Comparison of ENCODE assay signal across 8 mouse cellular contexts in the genomic region with DNA sequence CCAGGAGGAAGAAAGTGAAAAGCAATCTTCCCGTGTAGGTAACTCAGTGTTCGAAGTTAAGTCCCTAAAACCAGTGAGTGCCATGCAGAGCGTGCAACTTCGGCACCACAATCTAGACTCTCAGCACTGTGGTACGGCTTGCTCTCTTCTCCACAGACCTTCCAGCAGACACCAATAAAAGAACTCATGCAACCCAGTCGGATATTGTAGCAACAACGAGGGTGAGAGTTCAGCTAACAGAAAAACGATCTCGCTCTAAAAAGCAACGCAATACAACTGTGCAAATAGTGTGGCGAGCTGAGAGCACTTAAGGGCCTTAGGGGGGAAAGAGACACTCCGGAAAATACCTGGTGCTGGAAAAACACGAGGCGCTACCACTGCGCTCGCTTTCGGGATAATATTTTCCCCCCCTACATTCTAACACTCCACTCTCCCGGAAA. TPM values are rescaled to one million over a fixed set of nuclear protein-coding genes. Genes with fewer than 3 reads are reported as not detected.
DNase-seq lines count a peak whose midpoint lies in the region; ATAC-seq lines count a peak whose summit lies in the region.

No protein-coding gene starts in this region.

- H3K36me3 ChIP-seq in kidney, embryonic 16.5 days (ENCODE audit: insufficient read depth, low read length) = no peaks in the 10 kb centered on the region
- no peaks in the 10 kb centered on the region for H3K36me3 ChIP-seq in forebrain, embryonic 13.5 days (ENCODE audit: poor library complexity, severe bottlenecking)
- no peaks in the 10 kb centered on the region for H3K36me3 ChIP-seq in limb, embryonic 13.5 days
- no peaks in the 10 kb centered on the region for H3K36me3 ChIP-seq in midbrain, embryonic 14.5 days (ENCODE audit: control insufficient read depth, insufficient read depth, low read length)

- H3K4me3 ChIP-seq in kidney, embryonic 16.5 days (ENCODE audit: low read length) = peak overlapping the region; percentile 92
- peak overlapping the region; percentile 89 for H3K4me3 ChIP-seq in forebrain, embryonic 13.5 days
- peak overlapping the region; percentile 97 for H3K4me3 ChIP-seq in limb, embryonic 13.5 days
- H3K4me3 ChIP-seq in midbrain, embryonic 14.5 days (replicated peaks; ENCODE audit: low read depth, low read length) = peak overlapping the region; percentile 93

- H3K27me3 ChIP-seq in kidney, embryonic 16.5 days (ENCODE audit: insufficient read depth, low read length) = no peaks in the 10 kb centered on the region
- H3K27me3 ChIP-seq in forebrain, embryonic 13.5 days = no peaks in the 10 kb centered on the region
- no peaks in the 10 kb centered on the region for H3K27me3 ChIP-seq in limb, embryonic 13.5 days
- no peaks in the 10 kb centered on the region for H3K27me3 ChIP-seq in midbrain, embryonic 14.5 days (ENCODE audit: control insufficient read depth, insufficient read depth, low read length)

- H3K4me1 ChIP-seq in kidney, embryonic 16.5 days (ENCODE audit: insufficient read depth, low read length) = peaks cover 34% of the 10 kb centered on the region
- peaks cover 34% of the 10 kb centered on the region for H3K4me1 ChIP-seq in forebrain, embryonic 13.5 days
- H3K4me1 ChIP-seq in limb, embryonic 13.5 days = peaks cover 42% of the 10 kb centered on the region
- H3K4me1 ChIP-seq in midbrain, embryonic 14.5 days (ENCODE audit: control insufficient read depth, insufficient read depth, low read length) = peaks cover 30% of the 10 kb centered on the region

- peak overlapping the region; percentile 98 for H3K27ac ChIP-seq in kidney, embryonic 16.5 days (ENCODE audit: low read length)
- H3K27ac ChIP-seq in forebrain, embryonic 13.5 days = peak overlapping the region; percentile 96
- H3K27ac ChIP-seq in limb, embryonic 13.5 days = peak overlapping the region; percentile 96
- peak overlapping the region; percentile 98 for H3K27ac ChIP-seq in midbrain, embryonic 14.5 days (replicated peaks; ENCODE audit: low read depth, low read length)

- no peaks in the 10 kb centered on the region for H3K9me3 ChIP-seq in kidney, embryonic 16.5 days (ENCODE audit: low read length)
- H3K9me3 ChIP-seq in forebrain, embryonic 13.5 days (replicated peaks) = no peaks in the 10 kb centered on the region
- no peaks in the 10 kb centered on the region for H3K9me3 ChIP-seq in limb, embryonic 13.5 days
- no peaks in the 10 kb centered on the region for H3K9me3 ChIP-seq in midbrain, embryonic 14.5 days (ENCODE audit: control insufficient read depth, low read length)

- H3K4me2 ChIP-seq in kidney, embryonic 16.5 days (replicated peaks; ENCODE audit: low read depth, low read length) = peak overlapping the region; percentile 64
- H3K4me2 ChIP-seq in forebrain, embryonic 13.5 days = peak overlapping the region; percentile 70
- peak overlapping the region; percentile 74 for H3K4me2 ChIP-seq in limb, embryonic 13.5 days (replicated peaks)
- H3K4me2 ChIP-seq in midbrain, embryonic 14.5 days (ENCODE audit: low read length) = peak overlapping the region; percentile 79

- under 1% methylated on average over 18 of the region's 18 CpGs for WGBS in kidney, embryonic 16.5 days
- WGBS in forebrain, embryonic 13.5 days = 0% methylated on average over 18 of the region's 18 CpGs
- under 1% methylated on average over 18 of the region's 18 CpGs for WGBS in limb, embryonic 13.5 days
- under 1% methylated on average over 18 of the region's 18 CpGs for WGBS in midbrain, embryonic 14.5 days

- no peak for DNase-seq in kidney, adult 11 months
- peak; percentile 28 for DNase-seq in ZHBTc4 (ENCODE audit: low read depth, low spot score)
- no peak for DNase-seq in midbrain, embryonic 14.5 days
- DNase-seq in urinary bladder, postnatal 4 days (ENCODE audit: low spot score in 2 of 2) = no peak
- DNase-seq in left cerebral cortex, adult 11 months (ENCODE audit: low spot score) = no peak

- ATAC-seq in kidney, embryonic 16.5 days (ENCODE audit: low FRiP score, low TSS enrichment) = no peak
- ATAC-seq in forebrain, embryonic 13.5 days = no peak
- ATAC-seq in limb, embryonic 13.5 days (ENCODE audit: low FRiP score, low read depth) = no peak
- ATAC-seq in midbrain, embryonic 14.5 days (ENCODE audit: low FRiP score, low TSS enrichment) = no peak

- H3K9ac ChIP-seq in kidney, embryonic 16.5 days (replicated peaks; ENCODE audit: low read length) = peak overlapping the region; percentile 97
- peak overlapping the region; percentile 97 for H3K9ac ChIP-seq in forebrain, embryonic 13.5 days
- peak overlapping the region; percentile 99 for H3K9ac ChIP-seq in limb, embryonic 13.5 days
- H3K9ac ChIP-seq in midbrain, embryonic 14.5 days (replicated peaks; ENCODE audit: low read length) = peak overlapping the region; percentile 98

RNA-seq across cellular contexts. Expression of a gene that starts 1.3 kb away (rescaled TPM):
- polyA plus RNA-seq in kidney, embryonic 16.5 days (2015; fragmentation: Nextera tagmentation; extraction: Ambion mirVana) = 102 and 107 TPM in 2 replicates
- 63.3 and 70.1 TPM in 2 replicates for polyA plus RNA-seq in forebrain, embryonic 13.5 days (2015; fragmentation: Nextera tagmentation; extraction: Ambion mirVana)
- 90.3 and 99.9 TPM in 2 replicates for polyA plus RNA-seq in limb, embryonic 13.5 days (2015; fragmentation: Nextera tagmentation; extraction: Ambion mirVana)
- polyA plus RNA-seq in midbrain, embryonic 14.5 days (2014; fragmentation: Nextera tagmentation; extraction: Ambion mirVana) = 66.4 and 101 TPM in 2 replicates
